Mouse (Mus musculus): ENCODE results near the gene Tmcc3. TPM values are rescaled to one million over a fixed set of nuclear protein-coding genes. Genes with fewer than 3 reads are reported as not detected.

Gene Tmcc3
- total and polyA plus RNA-seq, 2 experiments from 2014 or later = 4.1 to 10.0 TPM

GRCm38 (mm10) chr10:94508863-94509262, 197.1 kb downstream of the Tmcc3 start:
- no peaks in the 10 kb centered on the region for H3K4me1 ChIP-seq (ENCODE audit: control insufficient read depth, insufficient read depth)
- ATAC-seq (ENCODE audit: insufficient read depth, low read depth) = no peak
- no peaks in the 10 kb centered on the region for H3K9me3 ChIP-seq (replicated peaks; ENCODE audit: control insufficient read depth, low read length)
- no peaks in the 10 kb centered on the region for H3K36me3 ChIP-seq (replicated peaks; ENCODE audit: control insufficient read depth, insufficient read depth, low read length)
- no peak overlapping the region for H3K4me3 ChIP-seq (ENCODE audit: low read depth, low read length)
- no peaks in the 10 kb centered on the region for H3K27me3 ChIP-seq (ENCODE audit: control insufficient read depth, insufficient read depth, low read length)
- H3K4me2 ChIP-seq (ENCODE audit: low read depth, low read length) = no peak overlapping the region
- H3K9ac ChIP-seq (replicated peaks; ENCODE audit: low read depth, low read length) = no peak overlapping the region
- no peak for DNase-seq (ENCODE audit: low spot score)
- no peak overlapping the region for H3K27ac ChIP-seq (ENCODE audit: low read depth)
- WGBS = 51% methylated on average over 5 of the region's 5 CpGs
- TF ChIP-seq EP300 (IDR thresholded peaks at IDR 0.05; ENCODE audit: low read depth) (no peak), CTCF (IDR thresholded peaks at IDR 0.05; ENCODE audit: low read depth) (no peak)

- no peaks in the 10 kb centered on the region for H3K36me3 ChIP-seq (replicated peaks; ENCODE audit: control insufficient read depth, insufficient read depth, low read length)
- no peak overlapping the region for H3K27ac ChIP-seq (ENCODE audit: low read depth)
- no peaks in the 10 kb centered on the region for H3K9me3 ChIP-seq (replicated peaks; ENCODE audit: control insufficient read depth, low read length)
- TF ChIP-seq CTCF (IDR thresholded peaks at IDR 0.05; ENCODE audit: low read depth) (no peak), EP300 (IDR thresholded peaks at IDR 0.05; ENCODE audit: low read depth) (no peak)
- no peak overlapping the region for H3K4me3 ChIP-seq (ENCODE audit: low read depth, low read length)
- WGBS = 85% methylated on average over 1 of the region's 1 CpGs
- ATAC-seq (ENCODE audit: insufficient read depth, low read depth) (no peak), DNase-seq (ENCODE audit: low spot score) (no peak)
- H3K4me2 ChIP-seq (ENCODE audit: low read depth, low read length) = no peak overlapping the region
- H3K9ac ChIP-seq (replicated peaks; ENCODE audit: low read depth, low read length) = no peak overlapping the region
- no peaks in the 10 kb centered on the region for H3K27me3 ChIP-seq (ENCODE audit: control insufficient read depth, insufficient read depth, low read length)
- peaks cover 10% of the 10 kb centered on the region; the same call in 1 of the 2 replicates for H3K4me1 ChIP-seq (ENCODE audit: control insufficient read depth, insufficient read depth)
These were observed 201.0 kb downstream of the Tmcc3 start for GRCm38 (mm10) chr10:94512771-94513170.

DNA sequence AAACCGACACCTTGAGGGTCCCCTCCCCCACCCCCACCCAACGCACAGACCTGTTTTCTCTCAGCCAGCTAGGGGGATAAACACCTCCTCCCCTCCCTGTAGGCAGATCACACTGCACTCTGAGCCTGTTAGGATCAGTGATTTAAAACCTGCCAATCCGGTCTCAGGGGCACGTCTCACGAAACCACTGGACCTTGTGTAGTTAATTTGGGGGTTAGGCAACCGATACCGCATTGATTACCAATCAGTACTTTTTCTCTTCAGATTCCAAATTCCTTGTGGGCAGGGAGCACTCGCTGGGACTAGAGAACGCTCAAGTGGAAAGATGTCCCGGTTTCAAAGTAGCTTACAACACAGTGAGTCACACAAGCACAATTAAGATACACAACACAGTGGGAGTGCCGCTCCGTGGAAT, 202.3 kb downstream of the Tmcc3 start:
- 5% methylated on average over 12 of the region's 12 CpGs for WGBS
- Histone ChIP-seq H3K27me3 (ENCODE audit: control insufficient read depth, insufficient read depth, low read length) (no peaks in the 10 kb centered on the region), H3K9ac (replicated peaks; ENCODE audit: low read depth, low read length) (peak overlapping the region; percentile 74), H3K4me3 (ENCODE audit: low read depth, low read length) (peak overlapping the region; percentile 74), H3K9me3 (replicated peaks; ENCODE audit: control insufficient read depth, low read length) (no peaks in the 10 kb centered on the region), H3K27ac (ENCODE audit: low read depth) (no peak overlapping the region), H3K4me2 (ENCODE audit: low read depth, low read length) (peak overlapping the region; percentile 81), H3K4me1 (ENCODE audit: control insufficient read depth, insufficient read depth) (peaks cover 10% of the 10 kb centered on the region; the same call in 1 of the 2 replicates), H3K36me3 (replicated peaks; ENCODE audit: control insufficient read depth, insufficient read depth, low read length) (no peaks in the 10 kb centered on the region)
- DNase-seq (ENCODE audit: low spot score) (peak; percentile 9), ATAC-seq (ENCODE audit: insufficient read depth, low read depth) (no peak)
- no peak for TF ChIP-seq EP300 (IDR thresholded peaks at IDR 0.05; ENCODE audit: low read depth)
- TF ChIP-seq CTCF (IDR thresholded peaks at IDR 0.05; ENCODE audit: low read depth) = no peak

GRCm38 (mm10) chr10:94514506-94515178, 202.9 kb downstream of the Tmcc3 start:
- DNase-seq (ENCODE audit: low spot score) = peak; percentile 73
- H3K4me2 ChIP-seq (ENCODE audit: low read depth, low read length) = peak overlapping the region; percentile 81
- H3K4me3 ChIP-seq (ENCODE audit: low read depth, low read length) = peak overlapping the region; percentile 74
- H3K9ac ChIP-seq (replicated peaks; ENCODE audit: low read depth, low read length) = peak overlapping the region; percentile 74
- peak; percentile 82 for ATAC-seq (ENCODE audit: insufficient read depth, low read depth)
- no peak for TF ChIP-seq EP300 (IDR thresholded peaks at IDR 0.05; ENCODE audit: low read depth)
- TF ChIP-seq CTCF (IDR thresholded peaks at IDR 0.05; ENCODE audit: low read depth) = no peak
- H3K27ac ChIP-seq (ENCODE audit: low read depth) = peak overlapping the region; percentile 76
- no peaks in the 10 kb centered on the region for H3K9me3 ChIP-seq (replicated peaks; ENCODE audit: control insufficient read depth, low read length)
- under 1% methylated on average over 51 of the region's 71 CpGs for WGBS
- H3K27me3 ChIP-seq (ENCODE audit: control insufficient read depth, insufficient read depth, low read length) = no peaks in the 10 kb centered on the region
- H3K4me1 ChIP-seq (ENCODE audit: control insufficient read depth, insufficient read depth) = peaks cover 10% of the 10 kb centered on the region
- H3K36me3 ChIP-seq (replicated peaks; ENCODE audit: control insufficient read depth, insufficient read depth, low read length) = no peaks in the 10 kb centered on the region

DNA sequence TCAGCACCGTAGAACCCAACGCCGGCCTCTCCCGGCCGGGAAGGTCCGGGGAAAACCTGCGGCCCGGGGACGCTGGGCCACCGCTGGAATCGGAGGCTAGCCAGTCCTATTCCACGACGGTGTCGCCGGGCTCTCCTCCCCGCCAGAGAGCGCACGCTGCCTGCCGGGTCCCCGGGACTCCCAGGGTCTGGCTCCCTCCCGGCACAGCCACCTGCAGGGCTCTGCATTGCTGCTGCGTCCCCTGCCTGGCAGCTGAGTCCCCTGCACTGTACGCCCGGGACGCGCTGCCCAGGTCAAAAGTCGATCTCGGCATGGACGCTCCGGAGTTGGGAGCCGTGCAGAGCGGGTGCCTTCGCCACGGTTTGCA, 203.4 kb downstream of the Tmcc3 start:
- peak; percentile 89 for ATAC-seq (ENCODE audit: insufficient read depth, low read depth)
- peak; percentile 77 for DNase-seq (ENCODE audit: low spot score)
- Histone ChIP-seq H3K9me3 (replicated peaks; ENCODE audit: control insufficient read depth, low read length) (no peaks in the 10 kb centered on the region), H3K4me3 (ENCODE audit: low read depth, low read length) (peak overlapping the region; percentile 74), H3K27me3 (ENCODE audit: control insufficient read depth, insufficient read depth, low read length) (no peaks in the 10 kb centered on the region), H3K4me1 (ENCODE audit: control insufficient read depth, insufficient read depth) (peaks cover 16% of the 10 kb centered on the region), H3K27ac (ENCODE audit: low read depth) (peak overlapping the region; percentile 76), H3K36me3 (replicated peaks; ENCODE audit: control insufficient read depth, insufficient read depth, low read length) (no peaks in the 10 kb centered on the region), H3K4me2 (ENCODE audit: low read depth, low read length) (peak overlapping the region; percentile 81), H3K9ac (replicated peaks; ENCODE audit: low read depth, low read length) (peak overlapping the region; percentile 74)
- WGBS = 0% methylated on average over 33 of the region's 34 CpGs
- TF ChIP-seq CTCF (IDR thresholded peaks at IDR 0.05; ENCODE audit: low read depth) = peak; percentile 59
- no peak for TF ChIP-seq EP300 (IDR thresholded peaks at IDR 0.05; ENCODE audit: low read depth)

- Histone ChIP-seq H3K4me3 (ENCODE audit: low read depth, low read length) (peak overlapping the region; percentile 74), H3K36me3 (replicated peaks; ENCODE audit: control insufficient read depth, insufficient read depth, low read length) (no peaks in the 10 kb centered on the region), H3K9me3 (replicated peaks; ENCODE audit: control insufficient read depth, low read length) (no peaks in the 10 kb centered on the region), H3K4me2 (ENCODE audit: low read depth, low read length) (peak overlapping the region; percentile 81), H3K27ac (ENCODE audit: low read depth) (peak overlapping the region; percentile 76), H3K4me1 (ENCODE audit: control insufficient read depth, insufficient read depth) (peaks cover 20% of the 10 kb centered on the region), H3K27me3 (ENCODE audit: control insufficient read depth, insufficient read depth, low read length) (no peaks in the 10 kb centered on the region), H3K9ac (replicated peaks; ENCODE audit: low read depth, low read length) (peak overlapping the region; percentile 74)
- WGBS = 4% methylated on average over 10 of the region's 10 CpGs
- TF ChIP-seq CTCF (IDR thresholded peaks at IDR 0.05; ENCODE audit: low read depth) (no peak), EP300 (IDR thresholded peaks at IDR 0.05; ENCODE audit: low read depth) (no peak)
- DNase-seq (ENCODE audit: low spot score) (peak; percentile 12), ATAC-seq (ENCODE audit: insufficient read depth, low read depth) (no peak)
These were observed 203.8 kb downstream of the Tmcc3 start for GRCm38 (mm10) chr10:94515583-94515982.

All from heart, postnatal 0 days (tissue).